Mouse (Mus musculus) T-helper 2 cell (primary cell): ENCODE data around the gene 5730522E02Rik.

Experiments
- in situ Hi-C: fragments of 300-600 bp; cut with MboI, MseI; formaldehyde crosslinking; loops from one replicate; pipeline ENCODE4 v1.15.1; 2025; ENCODE audit warnings: high pct_unique_total_duplicates

5730522E02Rik gene

GRCm38 (mm10) chr11:25838451-25838850, 372.1 kb downstream of the 5730522E02Rik start:
- in situ Hi-C loops = no loop called here

GRCm38 (mm10) chr11:25819789-25820188, 390.8 kb downstream of the 5730522E02Rik start:
- in situ Hi-C loops = no loop called here

- in situ Hi-C loops = no loop called here
Observed at GRCm38 (mm10) chr11:25813446-25813845, 397.1 kb downstream of the 5730522E02Rik start.

- in situ Hi-C loops = no loop called here
Observed at GRCm38 (mm10) chr11:25787691-25788090, 422.9 kb downstream of the 5730522E02Rik start.

- in situ Hi-C loops = no loop called here
Observed at GRCm38 (mm10) chr11:25772231-25772630, 438.3 kb downstream of the 5730522E02Rik start.

GRCm38 (mm10) chr11:25770991-25771568, 439.5 kb downstream of the 5730522E02Rik start:
- in situ Hi-C loops = no loop called here

- in situ Hi-C loops = no loop called here
Observed at GRCm38 (mm10) chr11:25767584-25768333, 442.8 kb downstream of the 5730522E02Rik start.

GRCm38 (mm10) chr11:25753156-25753899, 457.2 kb downstream of the 5730522E02Rik start:
- in situ Hi-C loops = no loop called here

GRCm38 (mm10) chr11:25752418-25752817, 458.1 kb downstream of the 5730522E02Rik start:
- in situ Hi-C loops = no loop called here

- in situ Hi-C loops = no loop called here
Observed at GRCm38 (mm10) chr11:25747098-25747862, 463.3 kb downstream of the 5730522E02Rik start.

GRCm38 (mm10) chr11:25743664-25744063, 466.9 kb downstream of the 5730522E02Rik start:
- in situ Hi-C loops = no loop called here

- in situ Hi-C loops = no loop called here
Observed at GRCm38 (mm10) chr11:25737255-25737654, 473.3 kb downstream of the 5730522E02Rik start.

GRCm38 (mm10) chr11:25729476-25729875, 481.1 kb downstream of the 5730522E02Rik start:
- in situ Hi-C loops = no loop called here

GRCm38 (mm10) chr11:25715447-25716321, 494.9 kb downstream of the 5730522E02Rik start:
- in situ Hi-C loops = no loop called here

- in situ Hi-C loops = no loop called here
Observed at GRCm38 (mm10) chr11:25710559-25710958, 500.0 kb downstream of the 5730522E02Rik start.

- in situ Hi-C loops = no loop called here
Observed at GRCm38 (mm10) chr11:25709892-25710291, 500.7 kb downstream of the 5730522E02Rik start.

- in situ Hi-C loops = no loop called here
Observed at GRCm38 (mm10) chr11:25704332-25705168, 506.0 kb downstream of the 5730522E02Rik start.

GRCm38 (mm10) chr11:25702791-25703190, 507.8 kb downstream of the 5730522E02Rik start:
- in situ Hi-C loops = no loop called here

GRCm38 (mm10) chr11:25697508-25698193, 512.9 kb downstream of the 5730522E02Rik start:
- in situ Hi-C loops = no loop called here
